Mouse (Mus musculus) liver, postnatal 0 days (tissue): Measurements from ENCODE around the gene St5.

Experiments
- CTCF ChIP-seq: sonication (generic); IDR thresholded peaks from 2 replicates; pipeline ENCODE4 v1.5.1; 2016; ENCODE audit warnings: antibody characterized with exemption, low read depth
- EP300 ChIP-seq: IDR thresholded peaks from 2 replicates; pipeline ENCODE4 v1.6.1; 2016; ENCODE audit warnings: antibody characterized with exemption, low read depth, mild to moderate bottlenecking

DNA sequence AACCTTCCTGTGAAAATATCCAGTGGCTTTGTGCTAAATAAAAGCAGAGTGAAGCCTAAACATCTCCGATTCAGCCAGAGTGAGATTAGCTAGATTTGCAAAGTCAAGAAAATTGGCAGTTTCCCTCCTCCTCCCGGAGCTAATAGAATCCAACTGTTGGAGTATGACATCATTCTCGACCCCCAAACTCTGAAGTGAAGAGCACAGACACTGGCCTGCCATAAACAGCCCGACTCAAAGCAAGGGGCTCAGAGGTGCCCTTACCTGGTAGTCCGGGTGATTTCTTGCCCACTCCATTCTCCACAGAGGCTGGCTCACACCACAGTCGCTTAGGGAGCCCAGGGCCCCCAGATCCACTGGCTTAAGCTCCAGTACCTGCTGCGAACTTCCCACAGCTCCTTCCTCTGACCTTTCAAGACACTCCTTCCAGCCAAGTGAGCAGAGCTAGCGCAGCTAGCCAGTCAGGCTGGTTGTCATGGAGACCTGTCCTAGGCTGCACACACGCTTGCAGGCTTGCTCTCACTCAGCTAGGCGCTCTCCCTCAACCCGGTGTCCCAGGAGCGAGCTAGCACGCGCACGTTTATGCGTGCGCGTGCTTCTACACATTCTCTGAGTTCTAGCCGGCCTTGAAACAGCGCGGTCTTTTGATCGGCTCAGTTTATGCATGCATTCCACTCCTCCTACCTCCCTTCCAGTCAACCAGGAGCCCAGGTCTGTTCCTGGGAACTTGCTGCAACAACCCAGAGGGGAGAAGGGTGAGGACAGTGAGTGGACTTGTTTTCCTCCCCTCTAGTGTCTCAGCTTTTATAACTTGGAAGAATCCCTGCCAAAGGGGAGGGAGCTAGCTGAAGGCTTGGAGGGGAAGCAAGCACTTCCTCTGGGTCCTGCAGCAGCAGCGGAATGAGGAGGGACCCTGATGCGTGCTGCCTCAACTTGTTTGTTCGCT is 87.1 kb downstream of the St5 start:
- TF ChIP-seq CTCF (no peak), EP300 (no peak)
